Mouse (Mus musculus): ENCODE results near the gene Tbc1d13.

- TF ChIP-seq CTCF (IDR thresholded peaks at IDR 0.05; ENCODE audit: extremely low read depth, insufficient read depth, low read length) (no peak), POLR2A (IDR thresholded peaks at IDR 0.05; ENCODE audit: extremely low read depth, insufficient read depth, low read length) (no peak)
Measured at GRCm38 (mm10) chr2:30084113-30084512, 49.4 kb upstream of the Tbc1d13 start.
